Mouse (Mus musculus) cortical plate, adult 2 months (tissue): ENCODE measurements around the gene Gabrb1.

ENCODE experiments used
- CTCF ChIP-seq: fragments of 200-500 bp; IDR thresholded peaks from 2 replicates; pipeline ENCODE4 v1.5.1; 2011; ENCODE audit warnings: mild to moderate bottlenecking, control low read depth, low read length; ENCODE audit not compliant: insufficient read depth; ENCODE audit errors: extremely low read depth
- POLR2A ChIP-seq: fragments of 200-500 bp; IDR thresholded peaks from 2 replicates; pipeline ENCODE4 v1.6.1; 2011; ENCODE audit warnings: mild to moderate bottlenecking, low read length, control low read depth; ENCODE audit not compliant: insufficient read depth; ENCODE audit errors: extremely low read depth

DNA sequence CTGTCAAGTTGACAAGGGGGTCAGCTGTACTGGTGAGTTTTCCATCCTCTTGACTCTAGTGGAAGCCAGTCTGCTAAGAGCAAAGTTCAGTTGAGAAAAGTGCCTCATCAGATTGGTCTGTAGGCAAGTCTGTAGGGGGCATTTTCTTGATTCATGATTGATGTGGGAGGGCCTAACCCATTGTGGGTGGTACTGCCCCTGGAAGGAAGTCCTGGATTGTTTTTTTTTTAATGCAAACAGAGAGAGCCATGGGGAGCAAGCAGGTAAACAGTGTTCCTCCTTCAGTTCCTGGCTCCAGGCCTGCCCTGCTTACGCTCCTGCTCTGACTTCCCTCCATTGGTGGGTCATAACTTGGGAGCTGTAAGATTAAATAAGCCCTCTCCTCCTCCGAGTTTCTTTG is 476.0 kb downstream of the Gabrb1 start:
- TF ChIP-seq CTCF = no peak
- TF ChIP-seq POLR2A = no peak
